Mouse (Mus musculus): ENCODE measurements around the gene Fastkd3.

DNA sequence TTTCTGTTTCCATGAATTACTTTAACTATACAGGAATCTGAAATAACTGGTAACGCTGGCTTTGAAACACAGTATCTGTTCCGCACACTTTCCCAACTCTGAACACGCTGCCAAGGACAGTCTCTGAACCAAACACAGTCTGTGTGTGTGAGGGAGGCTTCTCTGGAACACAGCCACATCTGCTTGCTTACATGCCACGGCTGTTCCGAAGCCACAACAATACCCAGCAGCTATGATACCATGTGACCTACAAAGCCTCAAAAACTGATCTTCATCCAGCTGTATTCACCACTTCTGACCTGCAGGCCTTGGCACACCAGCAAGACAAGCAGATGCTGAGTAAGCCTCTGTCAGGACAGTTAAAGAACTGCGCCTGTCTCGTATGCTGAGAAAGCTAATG, 4.1 kb upstream of the Fastkd3 start:
- TF ChIP-seq CTCF (IDR thresholded peaks at IDR 0.05; ENCODE audit: low read depth), result no peak
- no peak for TF ChIP-seq EP300 (IDR thresholded peaks at IDR 0.05; ENCODE audit: low read depth)
